Comparison of ENCODE assay signal across 26 mouse cellular contexts in the genomic region with DNA sequence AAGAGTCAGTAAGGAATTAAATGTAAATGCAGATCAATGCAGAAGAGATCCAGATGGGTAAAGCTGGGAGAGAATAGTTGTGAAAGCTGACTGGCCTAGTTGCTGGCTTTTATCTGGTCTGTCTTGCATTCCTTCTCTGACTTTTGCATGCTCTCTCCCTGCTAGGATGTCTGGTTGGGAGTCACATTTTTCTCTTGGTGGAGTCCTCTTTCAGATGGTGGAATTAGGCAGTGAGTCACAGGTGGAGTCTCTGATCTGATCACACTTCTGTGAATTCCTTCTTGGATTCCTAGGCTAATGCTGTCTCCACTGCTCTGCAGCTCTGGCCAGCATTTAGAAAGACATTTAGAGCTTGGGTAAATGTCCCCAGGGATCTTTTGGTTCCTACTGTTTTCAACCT. TPM values are rescaled to one million over a fixed set of nuclear protein-coding genes. Genes with fewer than 3 reads are reported as not detected.
A peak's percentile ranks its signal among the peaks of the same experiment; 100 is the strongest.
DNase-seq lines count a peak whose midpoint lies in the region; ATAC-seq and TF ChIP-seq lines count a peak whose summit lies in the region.
"Had no signal": no experiment of that assay in that cellular context is flagged by ENCODE, and none has a peak within 500 bp of the region (broad histone marks: within the 10 kb centered on the region; RNA-seq: fewer than 3 reads in every experiment).

No protein-coding gene starts in this region.

- H3K4me2 ChIP-seq in hindbrain, embryonic 11.5 days (replicated peaks; ENCODE audit: low read depth, low read length) = no peak overlapping the region
- H3K4me2 ChIP-seq: embryonic facial prominence, embryonic 12.5 days; forebrain, embryonic 13.5 days; heart, embryonic 11.5 days; hindbrain, embryonic 13.5 days; intestine, embryonic 15.5 days had no signal

- H3K9me3 ChIP-seq in ES-Bruce4 (replicated peaks; ENCODE audit: control insufficient read depth, insufficient read depth, low read length, poor library complexity, severe bottlenecking) = peaks cover 2% of the 10 kb centered on the region; the same call in 1 of the 2 replicates
- H3K9me3 ChIP-seq in hindbrain, embryonic 11.5 days (ENCODE audit: control insufficient read depth, low read length) = no peaks in the 10 kb centered on the region
- H3K9me3 ChIP-seq: embryonic facial prominence, embryonic 12.5 days; forebrain, embryonic 10.5 days; forebrain, embryonic 13.5 days; hindbrain, embryonic 13.5 days; intestine, embryonic 15.5 days had no signal

- TF ChIP-seq POLR2A in ES-Bruce4 (IDR thresholded peaks at IDR 0.05; ENCODE audit: insufficient read depth, low read length) = no peak

- H3K4me3 ChIP-seq in ES-Bruce4 (ENCODE audit: low read depth, low read length) = no peak overlapping the region
- H3K4me3 ChIP-seq in hindbrain, embryonic 11.5 days (ENCODE audit: low read depth, low read length) = no peak overlapping the region
- H3K4me3 ChIP-seq: embryonic facial prominence, embryonic 12.5 days; erythroblast, embryonic 14.5 days; forebrain, embryonic 10.5 days; forebrain, embryonic 13.5 days; hindbrain, embryonic 13.5 days; intestine, embryonic 15.5 days had no signal

- no peaks in the 10 kb centered on the region for H3K27me3 ChIP-seq in ES-Bruce4 (ENCODE audit: control insufficient read depth, insufficient read depth, low read length, poor library complexity, severe bottlenecking)
- H3K27me3 ChIP-seq in hindbrain, embryonic 11.5 days (ENCODE audit: control insufficient read depth, insufficient read depth, low read length) = no peaks in the 10 kb centered on the region
- H3K27me3 ChIP-seq: embryonic facial prominence, embryonic 12.5 days; forebrain, embryonic 13.5 days; hindbrain, embryonic 13.5 days; intestine, embryonic 15.5 days; Patski had no signal

- TF ChIP-seq CTCF in ES-Bruce4 (IDR thresholded peaks at IDR 0.05; ENCODE audit: low read depth, low read length) = no peak

- H3K4me1 ChIP-seq in ES-Bruce4 (ENCODE audit: control insufficient read depth, insufficient read depth, low read length) = no peaks in the 10 kb centered on the region
- no peaks in the 10 kb centered on the region for H3K4me1 ChIP-seq in hindbrain, embryonic 11.5 days (replicated peaks; ENCODE audit: control insufficient read depth, insufficient read depth, low read length)
- H3K4me1 ChIP-seq: embryonic facial prominence, embryonic 12.5 days; forebrain, embryonic 10.5 days; forebrain, embryonic 13.5 days; hindbrain, embryonic 13.5 days; intestine, embryonic 15.5 days had no signal

- DNase-seq in 3T3-L1 (ENCODE audit: low read depth, low spot score) (peak; percentile 77), ZHBTc4 (ENCODE audit: low read depth, low spot score) (peak; percentile 7), MN1 (ENCODE audit: low spot score) (no peak)
- DNase-seq in fibroblast of lung, adult 2 months (ENCODE audit: low read depth) = peak; percentile 23
- no peak for DNase-seq in hindbrain, embryonic 11.5 days (ENCODE audit: low spot score)
- DNase-seq: adrenal gland, adult 2 months; adrenal gland, postnatal 14 days; cerebellum, adult 11-12 months; cerebellum, adult 8-10 months; cerebellum, postnatal 10 days; cerebellum, postnatal 36 days; embryo, embryonic 11 days; gastrocnemius, postnatal 10 days; gastrocnemius, postnatal 36 days; kidney, adult 11 months had no signal

- 0 out of 2 replicates have a peak overlapping the region, but pooled peaks have one; percentile 36 for H3K27ac ChIP-seq in ES-Bruce4 (ENCODE audit: insufficient read depth, low read length)
- no peak overlapping the region for H3K27ac ChIP-seq in hindbrain, embryonic 11.5 days (ENCODE audit: low read depth, low read length)
- H3K27ac ChIP-seq: embryonic facial prominence, embryonic 12.5 days; forebrain, embryonic 10.5 days; forebrain, embryonic 13.5 days; hindbrain, embryonic 13.5 days; intestine, embryonic 15.5 days had no signal

- no peaks in the 10 kb centered on the region for H3K36me3 ChIP-seq in ES-Bruce4 (ENCODE audit: control insufficient read depth, insufficient read depth, low read length, poor library complexity, severe bottlenecking)
- no peaks in the 10 kb centered on the region for H3K36me3 ChIP-seq in hindbrain, embryonic 11.5 days (ENCODE audit: control insufficient read depth, insufficient read depth, low read length)
- H3K36me3 ChIP-seq: embryonic facial prominence, embryonic 12.5 days; forebrain, embryonic 10.5 days; hindbrain, embryonic 13.5 days; intestine, embryonic 15.5 days had no signal

- H3K9ac ChIP-seq in ES-Bruce4 (ENCODE audit: low read depth, poor library complexity, severe bottlenecking) = no peak overlapping the region
- H3K9ac ChIP-seq in hindbrain, embryonic 11.5 days (ENCODE audit: low read depth, low read length) = no peak overlapping the region
- H3K9ac ChIP-seq: embryonic facial prominence, embryonic 12.5 days; forebrain, embryonic 13.5 days; hindbrain, embryonic 13.5 days; intestine, embryonic 15.5 days had no signal

- no peak for TF ChIP-seq EP300 in ES-Bruce4 (IDR thresholded peaks at IDR 0.05; ENCODE audit: insufficient read depth, low read depth, low read length)

- no peak for ATAC-seq in hindbrain, embryonic 11.5 days (ENCODE audit: low FRiP score)
- ATAC-seq: forebrain, embryonic 13.5 days; forebrain, embryonic 16.5 days; hindbrain, embryonic 16.5 days; intestine, embryonic 15.5 days; Patski had no signal

RNA-seq across cellular contexts. Expression of a gene that starts 49.1 kb away (rescaled TPM):
- 31.1 and 34.7 TPM in 2 replicates for polyA plus RNA-seq in ES-Bruce4 (2011; ENCODE audit: insufficient read depth, insufficient read length, low read depth, missing spikeins)
- 3.9 and 4.3 TPM in 2 replicates for polyA plus RNA-seq in hindbrain, embryonic 11.5 days (2014; fragmentation: Nextera tagmentation; extraction: Ambion mirVana)
- polyA plus RNA-seq: erythroblast, embryonic 14.5 days had no signal

Comparison
In these comparisons a context has a peak if more than half of its experiments do, and no peak if none do; other contexts are left out.
1. DNase-seq: peak in 3T3-L1 (single experiment), ZHBTc4 (single experiment) and fibroblast of lung, adult 2 months (single experiment); none in MN1 (single experiment) and hindbrain, embryonic 11.5 days (single experiment).